Mouse (Mus musculus) intestine, embryonic 14.5 days (tissue): ENCODE results near the gene Dmrtb1. TPM values are rescaled to one million over a fixed set of nuclear protein-coding genes. Genes with fewer than 3 reads are reported as not detected.

ENCODE experiments used
- ATAC-seq: fragments of 200-750 bp; cut with Nextera tagmentation; replicated peaks from 2 replicates; pipeline ENCODE4 v1.8.0; 2017; ENCODE audit warnings: low read depth, moderate number of reproducible peaks, moderate TSS enrichment, moderate library complexity; ENCODE audit not compliant: low FRiP score, low TSS enrichment
- DNase-seq: peaks from one replicate; pipeline ENCODE4 v3.0.0-alpha.2; 2018; ENCODE audit warnings: low spot score
- H3K27ac ChIP-seq: fragments of 300-500 bp; sonication (generic); 2 replicates; pipeline ENCODE4 v1.5.1; 2014; ENCODE audit warnings: low read depth, mild to moderate bottlenecking, control low read depth
- H3K27me3 ChIP-seq: fragments of 300-500 bp; sonication (generic); replicated peaks from 2 replicates; pipeline ENCODE4 v1.6.1; 2014; ENCODE audit warnings: low read length, control low read depth; ENCODE audit not compliant: control insufficient read depth, insufficient read depth
- H3K36me3 ChIP-seq: fragments of 300-500 bp; sonication (generic); 2 replicates; pipeline ENCODE4 v1.6.1; 2014; ENCODE audit warnings: low read length, control low read depth; ENCODE audit not compliant: control insufficient read depth, insufficient read depth
- H3K4me1 ChIP-seq: fragments of 300-500 bp; sonication (generic); replicated peaks from 2 replicates; pipeline ENCODE4 v1.6.1; 2014; ENCODE audit warnings: low read length, control low read depth, mixed read lengths; ENCODE audit not compliant: control insufficient read depth, insufficient read depth
- H3K4me2 ChIP-seq: fragments of 300-500 bp; sonication (generic); 2 replicates; pipeline ENCODE4 v1.6.1; 2014; ENCODE audit warnings: low read length
- H3K4me3 ChIP-seq: fragments of 300-500 bp; sonication (generic); 2 replicates; pipeline ENCODE4 v1.5.1; 2014; ENCODE audit warnings: low read depth, low read length, control low read depth, mixed read lengths
- H3K9ac ChIP-seq: fragments of 300-500 bp; sonication (generic); 2 replicates; pipeline ENCODE4 v1.6.1; 2014; ENCODE audit warnings: mild to moderate bottlenecking, low read length
- H3K9me3 ChIP-seq: fragments of 300-500 bp; sonication (generic); 2 replicates; pipeline ENCODE4 v1.6.1; 2016; ENCODE audit warnings: low read length, control low read depth; ENCODE audit not compliant: control insufficient read depth
- WGBS: fragments of 180-500 bp; shearing (Covaris S2); extraction: QIAGEN DNeasy Blood & Tissue Kit; methylation state at CpG from one replicate; pipeline ENCODE4 v1.1.7; 2014; 5-methylcytosine and 5-hydroxymethylcytosine counted together
- microRNA-seq: library from miRNA; unstranded; fragments of <30 nt; microRNA quantifications from one replicate; pipeline ENCODE4, GENCODE M21; 2016
- polyA plus RNA-seq: library from polyadenylated mRNA; unstranded; fragments of >200 nt; fragmentation: Nextera tagmentation; extraction: Ambion mirVana; gene quantifications from 2 replicates; pipeline ENCODE4 v1.2.1, GENCODE M21; 2014

The Dmrtb1 gene
- polyA plus RNA-seq, 1 experiment from 2014 or later = not detected

GRCm38 (mm10) chr4:107641624-107642023 is 42.4 kb downstream of the Dmrtb1 start:
- Histone ChIP-seq H3K36me3 (no peaks in the 10 kb centered on the region), H3K4me1 (peaks cover 9% of the 10 kb centered on the region; the same call in 1 of the 2 replicates), H3K4me2 (no peak overlapping the region), H3K4me3 (no peak overlapping the region), H3K27ac (no peak overlapping the region), H3K27me3 (no peaks in the 10 kb centered on the region), H3K9me3 (no peaks in the 10 kb centered on the region), H3K9ac (no peak overlapping the region)
- DNase-seq (no peak), ATAC-seq (no peak)
- 51% methylated on average over 4 of the region's 4 CpGs for WGBS

GRCm38 (mm10) chr4:107638303-107638702 is 45.7 kb downstream of the Dmrtb1 start:
- Histone ChIP-seq H3K27ac (peak overlapping the region; percentile 52; the same call in 1 of the 2 replicates), H3K36me3 (no peaks in the 10 kb centered on the region), H3K27me3 (no peaks in the 10 kb centered on the region), H3K9ac (no peak overlapping the region), H3K4me3 (no peak overlapping the region), H3K4me1 (peaks cover 9% of the 10 kb centered on the region; the same call in 1 of the 2 replicates), H3K9me3 (no peaks in the 10 kb centered on the region), H3K4me2 (no peak overlapping the region)
- ATAC-seq = no peak
- no peak for DNase-seq
- 57% methylated on average over 10 of the region's 10 CpGs for WGBS

- H3K27me3 ChIP-seq = no peaks in the 10 kb centered on the region
- no peak overlapping the region for H3K4me3 ChIP-seq
- peaks cover 9% of the 10 kb centered on the region; the same call in 1 of the 2 replicates for H3K4me1 ChIP-seq
- ATAC-seq = no peak
- 66% methylated on average over 3 of the region's 3 CpGs for WGBS
- no peaks in the 10 kb centered on the region for H3K9me3 ChIP-seq
- H3K36me3 ChIP-seq = no peaks in the 10 kb centered on the region
- H3K27ac ChIP-seq = no peak overlapping the region
- H3K4me2 ChIP-seq = no peak overlapping the region
- DNase-seq = peak; percentile 68
- H3K9ac ChIP-seq = no peak overlapping the region
Observed at GRCm38 (mm10) chr4:107637670-107638069, 46.4 kb downstream of the Dmrtb1 start.

GRCm38 (mm10) chr4:107636099-107636498 is 47.9 kb downstream of the Dmrtb1 start:
- no peak for ATAC-seq
- H3K4me1 ChIP-seq = peaks cover 9% of the 10 kb centered on the region; the same call in 1 of the 2 replicates
- 76% methylated on average over 6 of the region's 6 CpGs for WGBS

GRCm38 (mm10) chr4:107634631-107635030 is 49.4 kb downstream of the Dmrtb1 start:
- no peak for DNase-seq
- Histone ChIP-seq H3K4me2 (no peak overlapping the region), H3K4me3 (no peak overlapping the region), H3K36me3 (no peaks in the 10 kb centered on the region), H3K9ac (no peak overlapping the region), H3K4me1 (peaks cover 9% of the 10 kb centered on the region; the same call in 1 of the 2 replicates), H3K9me3 (no peaks in the 10 kb centered on the region), H3K27me3 (no peaks in the 10 kb centered on the region), H3K27ac (no peak overlapping the region)
- ATAC-seq = no peak
- 66% methylated on average over 6 of the region's 6 CpGs for WGBS

More at GRCm38 (mm10) chr4:107636099-107636498, 47.9 kb downstream of the Dmrtb1 start:
- no peak for DNase-seq
- no peak overlapping the region for H3K27ac ChIP-seq
- no peaks in the 10 kb centered on the region for H3K36me3 ChIP-seq
- no peaks in the 10 kb centered on the region for H3K9me3 ChIP-seq
- no peak overlapping the region for H3K4me2 ChIP-seq
- H3K9ac ChIP-seq = no peak overlapping the region
- H3K4me3 ChIP-seq = no peak overlapping the region
- no peaks in the 10 kb centered on the region for H3K27me3 ChIP-seq

GRCm38 (mm10) chr4:107628921-107629411 is 55.1 kb downstream of the Dmrtb1 start:
- Histone ChIP-seq H3K4me3 (no peak overlapping the region), H3K9me3 (no peaks in the 10 kb centered on the region), H3K4me1 (no peaks in the 10 kb centered on the region), H3K4me2 (no peak overlapping the region), H3K36me3 (no peaks in the 10 kb centered on the region), H3K27ac (no peak overlapping the region), H3K9ac (no peak overlapping the region), H3K27me3 (0 out of 2 replicates have a peak, but pooled peaks cover 5% of the 10 kb centered on the region)
- ATAC-seq = no peak
- DNase-seq = no peak
- 67% methylated on average over 17 of the region's 17 CpGs for WGBS

GRCm38 (mm10) chr4:107628226-107628625 is 55.8 kb downstream of the Dmrtb1 start:
- DNase-seq (no peak), ATAC-seq (no peak)
- Histone ChIP-seq H3K9ac (no peak overlapping the region), H3K4me1 (no peaks in the 10 kb centered on the region), H3K27ac (no peak overlapping the region), H3K4me3 (no peak overlapping the region), H3K36me3 (no peaks in the 10 kb centered on the region), H3K9me3 (no peaks in the 10 kb centered on the region), H3K27me3 (0 out of 2 replicates have a peak, but pooled peaks cover 5% of the 10 kb centered on the region), H3K4me2 (no peak overlapping the region)
- WGBS = 79% methylated on average over 4 of the region's 4 CpGs

Small RNA genes within 50 kb of the gene (microRNA-seq; reads per million reads assigned to microRNA genes)
- not detected for gene Gm25123

Other genes with a start within 250 kb of the Dmrtb1 start
- 0.43 and 1.4 TPM in 2 replicates for gene Glis1, start 249.6 kb downstream of the Dmrtb1 start, polyA plus RNA-seq
- 3.6 and 5.1 TPM in 2 replicates for gene Lrp8, start 118.0 kb upstream of the Dmrtb1 start, polyA plus RNA-seq
- gene Magoh, start 195.5 kb upstream of the Dmrtb1 start, polyA plus RNA-seq = 179 TPM in 2 replicates
- gene 0610037L13Rik, start 205.6 kb upstream of the Dmrtb1 start, polyA plus RNA-seq = 129 and 134 TPM in 2 replicates
- 55.9 and 66.6 TPM in 2 replicates for gene Cpt2, start 239.4 kb upstream of the Dmrtb1 start, polyA plus RNA-seq